In genomic region chr15:97432221-97432620, GRCm38 (mm10) we compare ENCODE assay signal across 34 mouse cellular contexts.
"Had no signal": no experiment of that assay in that cellular context is flagged by ENCODE, and none has a peak within 500 bp of the region (broad histone marks: within the 10 kb centered on the region; RNA-seq: fewer than 3 reads in every experiment).

No protein-coding gene starts in this region.

- H3K4me2 ChIP-seq: heart, embryonic 11.5 days; heart, embryonic 12.5 days; heart, embryonic 13.5 days; heart, embryonic 15.5 days; hindbrain, embryonic 12.5 days; hindbrain, embryonic 13.5 days; hindbrain, embryonic 14.5 days; hindbrain, embryonic 15.5 days; intestine, embryonic 15.5 days; kidney, embryonic 15.5 days had no signal

- H3K36me3 ChIP-seq: heart, embryonic 10.5 days; heart, embryonic 12.5 days; heart, embryonic 13.5 days; heart, embryonic 15.5 days; hindbrain, embryonic 10.5 days; hindbrain, embryonic 12.5 days; hindbrain, embryonic 13.5 days; hindbrain, embryonic 15.5 days; intestine, embryonic 15.5 days; kidney, embryonic 15.5 days had no signal

- H3K27me3 ChIP-seq: heart, embryonic 12.5 days; heart, embryonic 13.5 days; heart, embryonic 15.5 days; hindbrain, embryonic 12.5 days; hindbrain, embryonic 13.5 days; hindbrain, embryonic 15.5 days; intestine, embryonic 15.5 days; kidney, embryonic 15.5 days had no signal

- H3K27ac ChIP-seq: heart, adult 2 months; heart, embryonic 10.5 days; heart, embryonic 13.5 days; heart, embryonic 15.5 days; hindbrain, embryonic 10.5 days; hindbrain, embryonic 12.5 days; hindbrain, embryonic 13.5 days; hindbrain, embryonic 14.5 days; hindbrain, embryonic 15.5 days; hindbrain, postnatal 0 days; intestine, embryonic 15.5 days; kidney, embryonic 15.5 days; kidney, postnatal 0 days; layer of hippocampus, adult 2 months; left cerebral cortex, adult 2 months had no signal

- DNase-seq: heart, adult 18-20 months; heart, adult 2 months; heart, postnatal 10 days; heart, postnatal 14 days; heart, postnatal 36 days; heart, postnatal 4 days; kidney, adult 11 months; kidney, adult 18-20 months; kidney, postnatal 10 days; kidney, postnatal 14 days; kidney, postnatal 25 days; kidney, postnatal 4 days; layer of hippocampus, adult 9-11 months; layer of hippocampus, postnatal 36 days had no signal

- H3K4me3 ChIP-seq: heart, adult 2 months; heart, embryonic 10.5 days; heart, embryonic 12.5 days; heart, embryonic 13.5 days; heart, embryonic 15.5 days; hindbrain, embryonic 10.5 days; hindbrain, embryonic 12.5 days; hindbrain, embryonic 13.5 days; hindbrain, embryonic 15.5 days; intestine, embryonic 15.5 days; kidney, embryonic 15.5 days; layer of hippocampus, adult 2 months; left cerebral cortex, adult 2 months had no signal

- H3K4me1 ChIP-seq: heart, embryonic 13.5 days; heart, embryonic 15.5 days; hindbrain, embryonic 10.5 days; hindbrain, embryonic 12.5 days; hindbrain, embryonic 13.5 days; hindbrain, embryonic 15.5 days; intestine, embryonic 15.5 days; kidney, embryonic 15.5 days had no signal

- H3K9me3 ChIP-seq: heart, embryonic 10.5 days; heart, embryonic 12.5 days; heart, embryonic 13.5 days; heart, embryonic 15.5 days; hindbrain, embryonic 10.5 days; hindbrain, embryonic 12.5 days; hindbrain, embryonic 13.5 days; hindbrain, embryonic 15.5 days; intestine, embryonic 15.5 days had no signal

- ATAC-seq: hindbrain, embryonic 16.5 days; hindbrain, postnatal 0 days; inflammation-experienced regulatory T-cells, adult 6 months; intestine, embryonic 15.5 days; intestine, embryonic 16.5 days; intestine, postnatal 0 days had no signal

- H3K9ac ChIP-seq: heart, embryonic 12.5 days; heart, embryonic 13.5 days; heart, embryonic 15.5 days; hindbrain, embryonic 12.5 days; hindbrain, embryonic 13.5 days; hindbrain, embryonic 14.5 days; hindbrain, embryonic 15.5 days; intestine, embryonic 15.5 days; kidney, embryonic 15.5 days had no signal
